Mouse (Mus musculus) stomach, postnatal 0 days (tissue): Measurements from ENCODE around the gene Ndufaf2. TPM values are rescaled to one million over a fixed set of nuclear protein-coding genes. Genes with fewer than 3 reads are reported as not detected.
A peak's percentile ranks its signal among the peaks of the same experiment; 100 is the strongest.

Experiments used
- ATAC-seq: fragments of 200-750 bp; cut with Nextera tagmentation; 2 replicates; pipeline ENCODE4 v1.8.0; 2017; ENCODE audit not compliant: low FRiP score, low TSS enrichment
- DNase-seq: peaks from one replicate; pipeline ENCODE4 v3.0.0-alpha.2; 2016; ENCODE audit warnings: low spot score
- H3K27ac ChIP-seq: fragments of 300-500 bp; sonication (generic); replicated peaks from 2 replicates; pipeline ENCODE4 v1.5.1; 2014; ENCODE audit warnings: mild to moderate bottlenecking, control low read depth
- H3K27me3 ChIP-seq: fragments of 300-500 bp; sonication (generic); 2 replicates; pipeline ENCODE4 v1.6.1; 2014; ENCODE audit warnings: low read length; ENCODE audit not compliant: control insufficient read depth, insufficient read depth
- H3K36me3 ChIP-seq: fragments of 300-500 bp; sonication (generic); 2 replicates; pipeline ENCODE4 v1.6.1; 2014; ENCODE audit warnings: low read length, mixed read lengths; ENCODE audit not compliant: control insufficient read depth, insufficient read depth
- H3K4me1 ChIP-seq: fragments of 300-500 bp; sonication (generic); replicated peaks from 2 replicates; pipeline ENCODE4 v1.6.1; 2014; ENCODE audit warnings: antibody characterized with exemption; ENCODE audit not compliant: control insufficient read depth, insufficient read depth
- H3K4me2 ChIP-seq: fragments of 300-500 bp; sonication (generic); replicated peaks from 2 replicates; pipeline ENCODE4 v1.6.1; 2014; ENCODE audit warnings: low read depth, mild to moderate bottlenecking, control low read depth, moderate library complexity
- H3K4me3 ChIP-seq: fragments of 300-500 bp; sonication (generic); 2 replicates; pipeline ENCODE4 v1.5.1; 2014; ENCODE audit warnings: low read depth, low read length, control low read depth
- H3K9ac ChIP-seq: fragments of 300-500 bp; sonication (generic); 2 replicates; pipeline ENCODE4 v1.6.1; 2014; ENCODE audit warnings: mild to moderate bottlenecking, low read length, control low read depth, mixed read lengths
- H3K9me3 ChIP-seq: fragments of 300-500 bp; sonication (generic); 2 replicates; pipeline ENCODE4 v1.6.1; 2016; ENCODE audit warnings: low read length; ENCODE audit not compliant: control insufficient read depth
- CTCF ChIP-seq: IDR thresholded peaks from 2 replicates; pipeline ENCODE4 v1.5.1; 2016; ENCODE audit warnings: antibody characterized with exemption, low read depth, mild to moderate bottlenecking, moderate library complexity
- EP300 ChIP-seq: optimal IDR thresholded peaks from 2 replicates; pipeline ENCODE3; 2016; ENCODE audit warnings: antibody characterized with exemption
- WGBS: fragments of 180-500 bp; shearing (Covaris S2); extraction: QIAGEN DNeasy Blood & Tissue Kit; methylation state at CpG from one replicate; pipeline ENCODE4 v1.1.7; 2014; 5-methylcytosine and 5-hydroxymethylcytosine counted together
- polyA plus RNA-seq: library from polyadenylated mRNA; unstranded; fragments of >200 nt; fragmentation: Nextera tagmentation; extraction: Ambion mirVana; gene quantifications from 2 replicates; pipeline ENCODE4 v1.2.1, GENCODE M21; 2015

Ndufaf2 gene
- polyA plus RNA-seq, 1 experiment from 2014 or later = 44.9 TPM

- Histone ChIP-seq H3K36me3 (no peaks in the 10 kb centered on the region), H3K27me3 (no peaks in the 10 kb centered on the region), H3K4me3 (no peak overlapping the region), H3K4me1 (peaks cover 5% of the 10 kb centered on the region; the same call in 1 of the 2 replicates), H3K27ac (0 out of 2 replicates have a peak overlapping the region, but pooled peaks have one; percentile 56), H3K4me2 (no peak overlapping the region), H3K9ac (no peak overlapping the region), H3K9me3 (no peaks in the 10 kb centered on the region)
- no peak for TF ChIP-seq CTCF
- TF ChIP-seq EP300 = no peak
- 55% methylated on average over 4 of the region's 4 CpGs for WGBS
- peak; percentile 88 for ATAC-seq
- DNase-seq = peak; percentile 83
These were observed 196.5 kb downstream of the Ndufaf2 start for GRCm38 (mm10) chr13:107961972-107962371.

- no peaks in the 10 kb centered on the region for H3K36me3 ChIP-seq
- DNase-seq (no peak), ATAC-seq (no peak)
- no peaks in the 10 kb centered on the region for H3K9me3 ChIP-seq
- 63% methylated on average over 4 of the region's 4 CpGs for WGBS
- TF ChIP-seq EP300 = no peak
- TF ChIP-seq CTCF = no peak
- 0 out of 2 replicates have a peak overlapping the region, but pooled peaks have one; percentile 20 for H3K27ac ChIP-seq
- no peak overlapping the region for H3K9ac ChIP-seq
- peaks cover 5% of the 10 kb centered on the region; the same call in 1 of the 2 replicates for H3K4me1 ChIP-seq
- no peak overlapping the region for H3K4me2 ChIP-seq
- H3K4me3 ChIP-seq = no peak overlapping the region
- no peaks in the 10 kb centered on the region for H3K27me3 ChIP-seq
These were observed 196.9 kb downstream of the Ndufaf2 start for GRCm38 (mm10) chr13:107961501-107961900.

- H3K27me3 ChIP-seq = no peaks in the 10 kb centered on the region
- WGBS = 94% methylated on average over 5 of the region's 5 CpGs
These were observed 197.9 kb downstream of the Ndufaf2 start for GRCm38 (mm10) chr13:107960549-107960948.

GRCm38 (mm10) chr13:107959891-107960290 is 198.5 kb downstream of the Ndufaf2 start:
- DNase-seq (no peak), ATAC-seq (no peak)
- 76% methylated on average over 4 of the region's 4 CpGs for WGBS
- Histone ChIP-seq H3K27me3 (no peaks in the 10 kb centered on the region), H3K36me3 (no peaks in the 10 kb centered on the region), H3K4me3 (no peak overlapping the region), H3K27ac (no peak overlapping the region), H3K4me2 (no peak overlapping the region), H3K9me3 (no peaks in the 10 kb centered on the region), H3K4me1 (peaks cover 5% of the 10 kb centered on the region; the same call in 1 of the 2 replicates), H3K9ac (no peak overlapping the region)
- TF ChIP-seq CTCF = no peak
- no peak for TF ChIP-seq EP300

More at GRCm38 (mm10) chr13:107960549-107960948, 197.9 kb downstream of the Ndufaf2 start:
- H3K36me3 ChIP-seq = no peaks in the 10 kb centered on the region
- DNase-seq (no peak), ATAC-seq (no peak)
- H3K27ac ChIP-seq = no peak overlapping the region
- TF ChIP-seq EP300 (no peak), CTCF (no peak)
- no peak overlapping the region for H3K9ac ChIP-seq
- H3K4me2 ChIP-seq = no peak overlapping the region
- no peak overlapping the region for H3K4me3 ChIP-seq
- peaks cover 5% of the 10 kb centered on the region; the same call in 1 of the 2 replicates for H3K4me1 ChIP-seq
- no peaks in the 10 kb centered on the region for H3K9me3 ChIP-seq

- H3K4me2 ChIP-seq = no peak overlapping the region
- 26% methylated on average over 3 of the region's 3 CpGs for WGBS
- no peaks in the 10 kb centered on the region for H3K27me3 ChIP-seq
- ATAC-seq = no peak
- no peak for DNase-seq
- H3K4me1 ChIP-seq = peaks cover 7% of the 10 kb centered on the region; the same call in 1 of the 2 replicates
- peak overlapping the region; percentile 63 for H3K27ac ChIP-seq
- no peaks in the 10 kb centered on the region for H3K9me3 ChIP-seq
- no peaks in the 10 kb centered on the region for H3K36me3 ChIP-seq
- no peak overlapping the region for H3K4me3 ChIP-seq
- no peak overlapping the region for H3K9ac ChIP-seq
- TF ChIP-seq CTCF (no peak), EP300 (no peak)
These were observed 202.2 kb downstream of the Ndufaf2 start for GRCm38 (mm10) chr13:107956246-107956645.

- Histone ChIP-seq H3K27me3 (no peaks in the 10 kb centered on the region), H3K9me3 (no peaks in the 10 kb centered on the region), H3K4me1 (peaks cover 7% of the 10 kb centered on the region; the same call in 1 of the 2 replicates), H3K4me2 (no peak overlapping the region), H3K27ac (peak overlapping the region; percentile 49; the same call in 1 of the 2 replicates), H3K4me3 (no peak overlapping the region), H3K36me3 (no peaks in the 10 kb centered on the region), H3K9ac (no peak overlapping the region)
- peak; percentile 87 for ATAC-seq
- WGBS = 25% methylated on average over 16 of the region's 18 CpGs
- DNase-seq = peak; percentile 60
- TF ChIP-seq EP300 (no peak), CTCF (no peak)
These were observed 202.9 kb downstream of the Ndufaf2 start for GRCm38 (mm10) chr13:107955327-107956110.
